Mouse (Mus musculus) forebrain, postnatal 0 days (tissue): ENCODE results near the gene Tmco5b. TPM values are rescaled to one million over a fixed set of nuclear protein-coding genes. Genes with fewer than 3 reads are reported as not detected.

ENCODE experiments used
- ATAC-seq: fragments of 200-750 bp; cut with Nextera tagmentation; 2 replicates; pipeline ENCODE4 v1.8.0; 2017; ENCODE audit warnings: mild to moderate bottlenecking, moderate library complexity
- DNase-seq: peaks from one replicate; pipeline ENCODE4 v3.0.0-alpha.2; 2015
- H3K27ac ChIP-seq: fragments of 300-500 bp; sonication (generic); 2 replicates; pipeline ENCODE4 v1.5.1; 2014; ENCODE audit warnings: low read depth, mild to moderate bottlenecking, antibody characterized with exemption, low read length, moderate library complexity, mixed read lengths
- H3K27me3 ChIP-seq: fragments of 300-500 bp; sonication (generic); 2 replicates; pipeline ENCODE4 v1.6.1; 2014; ENCODE audit warnings: mild to moderate bottlenecking, low read length, mixed read lengths; ENCODE audit not compliant: insufficient read depth
- H3K36me3 ChIP-seq: fragments of 300-500 bp; sonication (generic); 2 replicates; pipeline ENCODE4 v1.6.1; 2014; ENCODE audit warnings: mild to moderate bottlenecking, moderate library complexity; ENCODE audit not compliant: insufficient read depth
- H3K4me1 ChIP-seq: fragments of 300-500 bp; sonication (generic); 2 replicates; pipeline ENCODE4 v1.6.1; 2014; ENCODE audit warnings: antibody characterized with exemption; ENCODE audit not compliant: insufficient read depth
- H3K4me2 ChIP-seq: fragments of 300-500 bp; sonication (generic); 2 replicates; pipeline ENCODE4 v1.6.1; 2014; ENCODE audit warnings: low read depth, mild to moderate bottlenecking, moderate library complexity
- H3K4me3 ChIP-seq: fragments of 300-500 bp; sonication (generic); 2 replicates; pipeline ENCODE4 v1.5.1; 2014; ENCODE audit warnings: low read depth, low read length, mixed read lengths
- H3K9ac ChIP-seq: fragments of 300-500 bp; sonication (generic); 2 replicates; pipeline ENCODE4 v1.6.1; 2014; ENCODE audit warnings: mild to moderate bottlenecking
- H3K9me3 ChIP-seq: fragments of 300-500 bp; sonication (generic); 2 replicates; pipeline ENCODE4 v1.6.1; 2016; ENCODE audit warnings: low read length
- CTCF ChIP-seq: sonication (generic); IDR thresholded peaks from 2 replicates; pipeline ENCODE4 v1.5.1; 2016; ENCODE audit warnings: antibody characterized with exemption, control low read depth, low read depth
- WGBS: fragments of 180-500 bp; shearing (Covaris S2); extraction: QIAGEN DNeasy Blood & Tissue Kit; methylation state at CpG from one replicate; pipeline ENCODE4 v1.1.7; 2014; 5-methylcytosine and 5-hydroxymethylcytosine counted together
- polyA plus RNA-seq: library from polyadenylated mRNA; unstranded; fragments of >200 nt; fragmentation: Nextera tagmentation; extraction: Ambion mirVana; gene quantifications from 2 replicates; pipeline ENCODE4 v1.2.1, GENCODE M21; 2015
- total RNA-seq: library from RNA; depleted of rRNA; stranded (reverse); fragments of >200 nt; gene quantifications from 2 replicates; pipeline ENCODE4 v1.2.3, GENCODE M21; 2014; rRNA removed

Gene Tmco5b
- not detected in 2 replicates for total RNA-seq
- polyA plus RNA-seq = 0.12 TPM in 1 of 2 replicates, not detected in the other

- 84% methylated on average over 2 of the region's 2 CpGs for WGBS
- H3K9ac ChIP-seq = no peak within 1 kb of the TSS
- no peaks in the 10 kb centered on the region for H3K36me3 ChIP-seq
- no peak within 1 kb of the TSS for H3K4me3 ChIP-seq
- no peak within 1 kb of the TSS for H3K4me2 ChIP-seq
- H3K9me3 ChIP-seq = no peaks in the 10 kb centered on the region
- no peak for TF ChIP-seq CTCF
- no peak for ATAC-seq
- H3K4me1 ChIP-seq = no peaks in the 10 kb centered on the region
- no peak for DNase-seq
- no peaks in the 10 kb centered on the region for H3K27me3 ChIP-seq
- no peak within 1 kb of the TSS for H3K27ac ChIP-seq
These were observed at the start of gene Tmco5b for GRCm38 (mm10) chr2:113285432-113285831. Gene Tmco5b (plus strand): TSS chr2:113285732.

- no peak for TF ChIP-seq CTCF
- Histone ChIP-seq H3K27me3 (no peaks in the 10 kb centered on the region), H3K9me3 (no peaks in the 10 kb centered on the region), H3K4me3 (no peak overlapping the region), H3K4me2 (no peak overlapping the region), H3K4me1 (no peaks in the 10 kb centered on the region), H3K27ac (no peak overlapping the region), H3K9ac (no peak overlapping the region), H3K36me3 (no peaks in the 10 kb centered on the region)
- ATAC-seq = peak; percentile 73
- DNase-seq = peak; percentile 46
- WGBS = 44% methylated on average over 1 of the region's 1 CpGs
These were observed 48.5 kb upstream of the Tmco5b start for GRCm38 (mm10) chr2:113236993-113237392.

GRCm38 (mm10) chr2:113238871-113239270 is 46.7 kb upstream of the Tmco5b start:
- no peak overlapping the region for H3K9ac ChIP-seq
- H3K4me3 ChIP-seq = no peak overlapping the region
- ATAC-seq (no peak), DNase-seq (no peak)
- no peak for TF ChIP-seq CTCF
- no peaks in the 10 kb centered on the region for H3K9me3 ChIP-seq
- H3K36me3 ChIP-seq = no peaks in the 10 kb centered on the region
- no peaks in the 10 kb centered on the region for H3K27me3 ChIP-seq
- WGBS = 44% methylated on average over 5 of the region's 5 CpGs
- H3K4me1 ChIP-seq = no peaks in the 10 kb centered on the region
- H3K4me2 ChIP-seq = no peak overlapping the region
- no peak overlapping the region for H3K27ac ChIP-seq

GRCm38 (mm10) chr2:113302349-113303239 is 17.1 kb downstream of the Tmco5b start:
- H3K36me3 ChIP-seq = no peaks in the 10 kb centered on the region
- H3K27ac ChIP-seq = no peak overlapping the region
- H3K9me3 ChIP-seq = no peaks in the 10 kb centered on the region
- TF ChIP-seq CTCF = peak; percentile 73
- no peak overlapping the region for H3K9ac ChIP-seq
- ATAC-seq = peak; percentile 68; the same call in 1 of the 2 replicates
- H3K4me3 ChIP-seq = no peak overlapping the region
- H3K4me1 ChIP-seq = no peaks in the 10 kb centered on the region
- no peaks in the 10 kb centered on the region for H3K27me3 ChIP-seq
- peak; percentile 86 for DNase-seq
- 35% methylated on average over 18 of the region's 18 CpGs for WGBS
- H3K4me2 ChIP-seq = no peak overlapping the region; the same call in 1 of the 2 replicates

- Histone ChIP-seq H3K27ac (no peak overlapping the region), H3K36me3 (no peaks in the 10 kb centered on the region), H3K9ac (no peak overlapping the region), H3K27me3 (no peaks in the 10 kb centered on the region), H3K4me1 (no peaks in the 10 kb centered on the region), H3K9me3 (no peaks in the 10 kb centered on the region), H3K4me3 (no peak overlapping the region), H3K4me2 (no peak overlapping the region)
- no peak for DNase-seq
- ATAC-seq = peak; percentile 25; the same call in 1 of the 2 replicates
- no peak for TF ChIP-seq CTCF
- WGBS = 67% methylated on average over 4 of the region's 4 CpGs
These were observed 17.7 kb downstream of the Tmco5b start for GRCm38 (mm10) chr2:113303240-113303538.

GRCm38 (mm10) chr2:113305339-113305738 is 19.8 kb downstream of the Tmco5b start:
- no peak overlapping the region for H3K27ac ChIP-seq
- 8% methylated on average over 4 of the region's 4 CpGs for whole genome bisulfite sequencing
- H3K9me3 ChIP-seq = no peaks in the 10 kb centered on the region
- H3K4me1 ChIP-seq = no peaks in the 10 kb centered on the region
- no peak overlapping the region for H3K4me2 ChIP-seq
- H3K9ac ChIP-seq = no peak overlapping the region
- peak; percentile 77 for DNase-seq
- peak; percentile 90 for TF ChIP-seq CTCF
- no peaks in the 10 kb centered on the region for H3K36me3 ChIP-seq
- ATAC-seq = peak; percentile 62; the same call in 1 of the 2 replicates
- H3K27me3 ChIP-seq = no peaks in the 10 kb centered on the region
- H3K4me3 ChIP-seq = no peak overlapping the region

- Histone ChIP-seq H3K9me3 (no peaks in the 10 kb centered on the region), H3K36me3 (no peaks in the 10 kb centered on the region), H3K4me1 (no peaks in the 10 kb centered on the region), H3K4me3 (no peak overlapping the region), H3K9ac (no peak overlapping the region), H3K4me2 (no peak overlapping the region), H3K27ac (no peak overlapping the region), H3K27me3 (no peaks in the 10 kb centered on the region)
- no peak for TF ChIP-seq CTCF
- DNase-seq = no peak
- ATAC-seq = no peak
- 86% methylated on average over 3 of the region's 3 CpGs for WGBS
These were observed 25.7 kb downstream of the Tmco5b start for GRCm38 (mm10) chr2:113311211-113311610.
